Mouse (Mus musculus) intestine, postnatal 0 days (tissue): ENCODE results near the gene Camkk2. TPM values are rescaled to one million over a fixed set of nuclear protein-coding genes. Genes with fewer than 3 reads are reported as not detected.

Source experiments
- ATAC-seq: fragments of 200-750 bp; cut with Nextera tagmentation; 2 replicates; pipeline ENCODE4 v1.8.0; 2017; ENCODE audit warnings: mild to moderate bottlenecking, moderate TSS enrichment, moderate library complexity
- H3K27ac ChIP-seq: fragments of 300-500 bp; sonication (generic); 2 replicates; pipeline ENCODE4 v1.5.1; 2014; ENCODE audit warnings: mild to moderate bottlenecking, low read depth, low read length, moderate library complexity
- H3K27me3 ChIP-seq: fragments of 300-500 bp; sonication (generic); replicated peaks from 2 replicates; pipeline ENCODE4 v1.6.1; 2014; ENCODE audit warnings: low read length, mixed read lengths; ENCODE audit not compliant: control insufficient read depth, insufficient read depth
- H3K36me3 ChIP-seq: fragments of 300-500 bp; sonication (generic); 2 replicates; pipeline ENCODE4 v1.6.1; 2014; ENCODE audit warnings: mild to moderate bottlenecking, moderate library complexity; ENCODE audit not compliant: control insufficient read depth, insufficient read depth
- H3K4me1 ChIP-seq: fragments of 300-500 bp; sonication (generic); replicated peaks from 2 replicates; pipeline ENCODE4 v1.6.1; 2014; ENCODE audit warnings: antibody characterized with exemption, low read length, mixed read lengths; ENCODE audit not compliant: control insufficient read depth, insufficient read depth
- H3K4me2 ChIP-seq: fragments of 300-500 bp; sonication (generic); replicated peaks from 2 replicates; pipeline ENCODE4 v1.6.1; 2014; ENCODE audit warnings: low read depth, mild to moderate bottlenecking, moderate library complexity
- H3K4me3 ChIP-seq: fragments of 300-500 bp; sonication (generic); 2 replicates; pipeline ENCODE4 v1.5.1; 2014; ENCODE audit warnings: low read depth, low read length
- H3K9ac ChIP-seq: fragments of 300-500 bp; sonication (generic); 2 replicates; pipeline ENCODE4 v1.6.1; 2014; ENCODE audit warnings: mild to moderate bottlenecking, low read depth, low read length
- H3K9me3 ChIP-seq: fragments of 300-500 bp; sonication (generic); 2 replicates; pipeline ENCODE4 v1.6.1; 2016; ENCODE audit warnings: mixed run types; ENCODE audit not compliant: control insufficient read depth
- CTCF ChIP-seq: sonication (generic); IDR thresholded peaks from 2 replicates; pipeline ENCODE4 v1.5.1; 2016; ENCODE audit warnings: low read depth, mild to moderate bottlenecking, control low read depth, antibody characterized with exemption, moderate library complexity
- WGBS: fragments of 180-500 bp; shearing (Covaris S2); extraction: QIAGEN DNeasy Blood & Tissue Kit; methylation state at CpG from one replicate; pipeline ENCODE4 v1.1.7; 2014; 5-methylcytosine and 5-hydroxymethylcytosine counted together
- polyA plus RNA-seq: library from polyadenylated mRNA; unstranded; fragments of >200 nt; fragmentation: Nextera tagmentation; extraction: Ambion mirVana; gene quantifications from 2 replicates; pipeline ENCODE4 v1.2.1, GENCODE M21; 2015

Camkk2 gene
- polyA plus RNA-seq, 1 experiment from 2014 or later = 11.0 TPM

DNA sequence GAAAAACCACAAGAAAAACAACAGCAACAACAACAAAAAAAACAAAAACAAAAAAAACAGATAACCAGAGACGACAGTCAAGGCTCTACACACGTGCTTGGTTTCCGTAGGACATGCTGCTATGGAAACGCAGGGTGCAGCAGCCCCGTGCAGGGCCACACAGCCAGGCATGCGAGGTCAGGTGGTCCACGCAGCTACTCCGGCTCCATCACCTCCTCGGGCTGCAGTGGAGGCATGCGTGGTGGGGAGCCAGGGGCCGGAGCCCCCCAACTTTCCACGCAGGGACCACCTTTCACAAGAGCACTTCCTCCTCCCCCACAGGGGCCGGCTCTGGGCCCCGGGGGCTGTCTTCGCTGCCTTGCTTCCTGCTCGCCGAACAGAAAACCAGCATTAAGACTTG is 45.3 kb downstream of the Camkk2 start:
- 73% methylated on average over 17 of the region's 17 CpGs for WGBS
- Histone ChIP-seq H3K27ac (no peak overlapping the region), H3K36me3 (peaks cover 13% of the 10 kb centered on the region; the same call in 1 of the 2 replicates), H3K9me3 (no peaks in the 10 kb centered on the region), H3K27me3 (no peaks in the 10 kb centered on the region), H3K4me2 (no peak overlapping the region), H3K9ac (no peak overlapping the region), H3K4me1 (no peaks in the 10 kb centered on the region), H3K4me3 (no peak overlapping the region)
- no peak for TF ChIP-seq CTCF
- ATAC-seq = no peak

DNA sequence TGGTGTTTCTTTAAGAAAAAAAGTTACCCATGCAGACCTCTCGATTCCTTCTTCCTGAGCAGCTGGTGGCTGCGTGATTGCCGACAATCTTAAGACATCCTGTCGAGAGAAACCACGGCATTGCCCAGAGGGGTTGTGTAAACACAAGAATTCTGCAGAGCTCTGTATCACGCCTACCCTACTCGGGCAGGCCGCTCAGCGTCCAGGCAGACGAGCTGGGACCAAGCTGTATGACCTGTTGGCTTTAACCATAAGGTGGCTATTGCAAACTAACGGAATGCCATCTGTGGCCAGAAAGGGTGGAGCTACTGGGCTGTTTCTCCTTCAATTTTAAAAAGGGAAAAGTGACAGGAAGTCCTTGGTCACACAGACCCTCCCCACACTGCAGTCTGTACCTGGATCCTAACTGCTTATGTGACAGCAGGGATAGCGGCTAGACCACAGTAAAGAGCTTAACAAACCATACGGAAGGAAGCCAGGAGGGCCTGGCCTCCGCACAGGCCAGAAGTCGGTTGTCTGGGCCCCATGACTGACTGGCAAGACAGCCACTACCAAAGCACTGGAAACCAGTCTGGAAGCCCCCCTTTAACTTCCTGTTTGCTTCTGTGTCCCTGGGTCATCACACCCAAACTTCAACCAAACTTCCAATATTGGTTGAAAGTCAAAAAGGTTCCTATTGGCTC is 47.1 kb downstream of the Camkk2 start:
- Histone ChIP-seq H3K36me3 (peaks cover 31% of the 10 kb centered on the region; the same call in 1 of the 2 replicates), H3K4me2 (peak overlapping the region; percentile 10; the same call in 1 of the 2 replicates), H3K9ac (no peak overlapping the region), H3K4me3 (no peak overlapping the region), H3K27ac (peak overlapping the region; percentile 57; the same call in 1 of the 2 replicates), H3K27me3 (no peaks in the 10 kb centered on the region), H3K4me1 (no peaks in the 10 kb centered on the region), H3K9me3 (no peaks in the 10 kb centered on the region)
- ATAC-seq = no peak
- 33% methylated on average over 15 of the region's 15 CpGs for WGBS
- 0 out of 2 replicates have a peak, but pooled peaks have one; percentile 11 for TF ChIP-seq CTCF

DNA sequence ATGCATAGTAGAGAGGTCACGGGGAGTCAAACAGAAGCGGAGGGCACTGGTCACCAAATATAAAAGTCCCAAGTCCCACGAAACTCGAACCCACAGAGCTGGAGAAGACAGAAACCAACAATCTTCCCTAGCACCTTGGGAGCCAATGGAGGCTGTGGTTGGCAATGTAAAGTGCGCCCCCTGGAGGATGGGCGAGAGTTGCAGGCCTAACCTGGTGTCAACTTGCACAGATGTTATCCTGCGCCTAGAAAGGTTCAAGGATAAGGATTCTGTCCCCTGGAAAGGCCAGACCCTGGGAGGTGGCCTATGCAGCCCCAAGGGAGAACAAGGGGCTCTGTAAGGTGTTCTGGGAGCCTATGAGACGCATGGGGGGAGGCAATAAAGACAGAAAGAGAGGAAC is 47.9 kb downstream of the Camkk2 start:
- Histone ChIP-seq H3K36me3 (peaks cover 27% of the 10 kb centered on the region; the same call in 1 of the 2 replicates), H3K9ac (no peak overlapping the region), H3K27me3 (no peaks in the 10 kb centered on the region), H3K4me1 (no peaks in the 10 kb centered on the region), H3K4me3 (no peak overlapping the region), H3K27ac (peak overlapping the region; percentile 57; the same call in 1 of the 2 replicates), H3K9me3 (no peaks in the 10 kb centered on the region), H3K4me2 (no peak overlapping the region)
- 65% methylated on average over 8 of the region's 8 CpGs for WGBS
- TF ChIP-seq CTCF = peak; percentile 87
- 0 out of 2 replicates have a peak, but pooled peaks have one; percentile 26 for ATAC-seq

DNA sequence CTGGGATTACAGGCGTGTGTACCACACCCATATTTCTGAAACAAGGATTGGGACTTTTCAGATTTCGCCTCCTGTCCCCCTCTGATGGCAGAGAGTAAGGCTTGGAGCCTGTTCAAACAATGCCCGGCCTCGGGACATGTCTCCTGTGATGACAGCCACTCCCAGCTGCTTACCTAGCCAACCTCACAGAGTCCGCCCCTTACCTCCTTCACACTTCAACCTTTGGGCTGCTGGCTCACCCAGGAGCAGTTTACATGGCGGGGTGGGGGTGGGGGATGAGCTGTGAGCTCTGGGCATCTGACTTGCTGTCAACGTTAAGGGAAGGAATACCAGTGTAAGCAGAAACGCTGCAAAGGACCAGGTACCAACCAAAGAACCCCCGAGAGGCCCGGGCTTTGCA is 48.4 kb downstream of the Camkk2 start:
- Histone ChIP-seq H3K4me2 (no peak overlapping the region), H3K9me3 (no peaks in the 10 kb centered on the region), H3K4me3 (no peak overlapping the region), H3K27me3 (no peaks in the 10 kb centered on the region), H3K4me1 (no peaks in the 10 kb centered on the region), H3K36me3 (peaks cover 25% of the 10 kb centered on the region; the same call in 1 of the 2 replicates), H3K9ac (no peak overlapping the region), H3K27ac (no peak overlapping the region)
- ATAC-seq = 0 out of 2 replicates have a peak, but pooled peaks have one; percentile 22
- whole genome bisulfite sequencing = 54% methylated on average over 10 of the region's 10 CpGs
- no peak for TF ChIP-seq CTCF

DNA sequence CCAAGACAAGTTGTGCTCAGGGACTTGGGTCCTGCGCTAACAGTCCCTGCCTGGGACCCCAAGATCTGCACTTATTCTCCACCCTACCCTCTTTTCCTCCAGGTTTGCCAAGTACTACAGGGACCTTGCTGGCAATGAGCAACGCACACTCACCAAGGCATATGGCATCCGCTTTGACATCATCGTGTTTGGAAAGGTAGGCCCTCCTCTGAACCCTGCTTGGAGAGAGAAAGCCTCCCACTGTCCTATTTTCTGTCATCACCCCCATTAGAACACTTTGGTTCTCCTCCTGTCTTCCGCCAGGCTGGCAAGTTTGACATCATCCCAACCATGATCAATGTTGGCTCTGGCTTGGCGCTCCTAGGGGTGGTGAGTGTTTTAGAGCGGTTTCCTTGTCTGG is 52.1 kb downstream of the Camkk2 start:
- ATAC-seq = no peak
- Histone ChIP-seq H3K4me3 (no peak overlapping the region), H3K4me2 (no peak overlapping the region), H3K9ac (no peak overlapping the region), H3K4me1 (no peaks in the 10 kb centered on the region), H3K27me3 (no peaks in the 10 kb centered on the region), H3K9me3 (no peaks in the 10 kb centered on the region), H3K36me3 (peaks cover 25% of the 10 kb centered on the region; the same call in 1 of the 2 replicates), H3K27ac (no peak overlapping the region)
- no peak for TF ChIP-seq CTCF
- 94% methylated on average over 7 of the region's 7 CpGs for WGBS

DNA sequence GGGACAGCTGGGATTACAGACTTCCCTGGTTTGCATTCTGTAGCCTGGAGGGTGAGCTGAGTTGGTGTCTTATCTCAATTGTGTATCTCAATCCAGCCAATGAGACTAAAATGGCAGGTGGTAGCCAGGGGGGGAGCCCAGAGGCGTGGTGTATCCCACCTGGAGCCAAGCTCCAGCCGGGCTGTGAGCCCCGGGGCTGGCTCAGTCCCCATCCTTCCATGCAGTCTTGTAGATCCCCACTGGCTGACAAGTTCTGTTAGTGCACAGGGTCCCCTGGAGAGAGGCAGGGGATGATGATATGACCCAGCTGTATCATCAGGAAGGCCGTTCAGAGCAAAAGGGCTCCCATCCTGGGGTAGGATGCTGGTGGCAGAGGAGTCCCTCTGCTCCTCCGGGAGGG is 52.6 kb downstream of the Camkk2 start:
- WGBS = 71% methylated on average over 5 of the region's 5 CpGs
- ATAC-seq = no peak

More for the DNA sequence above, 52.6 kb downstream of the Camkk2 start:
- H3K9ac ChIP-seq = no peak overlapping the region
- no peak overlapping the region for H3K4me3 ChIP-seq
- H3K27me3 ChIP-seq = no peaks in the 10 kb centered on the region
- H3K4me2 ChIP-seq = no peak overlapping the region
- TF ChIP-seq CTCF = no peak
- peaks cover 25% of the 10 kb centered on the region; the same call in 1 of the 2 replicates for H3K36me3 ChIP-seq
- no peaks in the 10 kb centered on the region for H3K9me3 ChIP-seq
- no peak overlapping the region for H3K27ac ChIP-seq
- H3K4me1 ChIP-seq = no peaks in the 10 kb centered on the region
